Mouse (Mus musculus): ENCODE results near the gene Tubd1. TPM values are rescaled to one million over a fixed set of nuclear protein-coding genes. Genes with fewer than 3 reads are reported as not detected.

Gene Tubd1
- polyA plus RNA-seq, 1 experiment from 2014 or later, result 13.2 TPM

DNA sequence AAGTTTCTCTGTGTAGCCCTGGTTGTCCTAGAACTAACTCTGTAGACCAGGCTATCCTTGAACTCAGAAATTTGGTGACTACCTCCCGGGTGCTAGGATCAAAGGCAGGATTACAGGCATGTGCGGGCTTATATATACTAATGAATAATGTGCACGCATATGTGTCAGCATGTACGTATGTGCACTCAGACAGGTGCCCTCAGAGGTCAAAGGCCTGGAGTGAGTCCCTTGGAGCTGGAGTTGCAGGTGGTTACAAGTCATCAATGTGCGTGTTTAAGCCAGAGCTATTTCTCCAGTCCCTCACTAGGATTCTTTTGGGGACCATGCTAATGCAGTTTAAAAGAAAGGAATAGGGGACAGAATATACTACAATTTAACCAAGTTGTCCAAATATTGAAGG lies 53.4 kb downstream of the Tubd1 start:
- no peaks in the 10 kb centered on the region for H3K4me1 ChIP-seq (ENCODE audit: control insufficient read depth, insufficient read depth, low read length)
- no peak for ATAC-seq (ENCODE audit: insufficient read depth, low FRiP score, low TSS enrichment)
- no peak overlapping the region for H3K9ac ChIP-seq (ENCODE audit: low read length)
- DNase-seq (ENCODE audit: low spot score), result no peak
- H3K27ac ChIP-seq (ENCODE audit: low read depth, low read length), result no peak overlapping the region
- no peaks in the 10 kb centered on the region for H3K9me3 ChIP-seq (ENCODE audit: control insufficient read depth, low read length)
- no peaks in the 10 kb centered on the region; the same call in 1 of the 2 replicates for H3K36me3 ChIP-seq (ENCODE audit: control insufficient read depth, insufficient read depth, low read length)
- H3K27me3 ChIP-seq (ENCODE audit: control insufficient read depth, insufficient read depth, low read length), result no peaks in the 10 kb centered on the region
- H3K4me3 ChIP-seq (ENCODE audit: low read depth, low read length), result no peak overlapping the region
- 85% methylated on average over 5 of the region's 5 CpGs for WGBS
- no peak overlapping the region for H3K4me2 ChIP-seq (ENCODE audit: low read depth)

DNA sequence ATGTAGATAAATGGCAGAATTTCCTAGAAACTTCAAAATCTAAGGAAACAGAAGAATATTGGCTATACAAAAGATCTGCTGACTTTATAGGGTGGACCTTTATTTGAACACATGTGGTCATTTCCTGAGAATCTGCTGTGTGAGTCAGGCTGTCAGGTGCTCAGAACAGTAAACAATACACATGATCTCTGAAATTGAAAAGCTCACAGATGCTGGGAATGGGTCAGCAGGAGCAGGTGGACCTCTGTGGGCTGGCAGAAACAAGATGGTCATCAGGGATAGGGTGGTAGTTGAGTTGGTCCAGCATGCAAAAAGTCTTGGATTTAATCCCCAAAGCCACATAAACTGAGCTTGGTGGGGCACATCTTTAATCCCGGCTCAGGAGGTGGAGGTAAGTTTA lies 53.8 kb downstream of the Tubd1 start:
- Histone ChIP-seq H3K27ac (ENCODE audit: low read depth, low read length) (no peak overlapping the region), H3K4me1 (ENCODE audit: control insufficient read depth, insufficient read depth, low read length) (no peaks in the 10 kb centered on the region), H3K4me3 (ENCODE audit: low read depth, low read length) (no peak overlapping the region), H3K9ac (ENCODE audit: low read length) (no peak overlapping the region), H3K27me3 (ENCODE audit: control insufficient read depth, insufficient read depth, low read length) (no peaks in the 10 kb centered on the region), H3K36me3 (ENCODE audit: control insufficient read depth, insufficient read depth, low read length) (no peaks in the 10 kb centered on the region; the same call in 1 of the 2 replicates), H3K9me3 (ENCODE audit: control insufficient read depth, low read length) (no peaks in the 10 kb centered on the region), H3K4me2 (ENCODE audit: low read depth) (no peak overlapping the region)
- WGBS, result 83% methylated on average over 1 of the region's 1 CpGs
- DNase-seq (ENCODE audit: low spot score) (no peak), ATAC-seq (ENCODE audit: insufficient read depth, low FRiP score, low TSS enrichment) (no peak)

DNA sequence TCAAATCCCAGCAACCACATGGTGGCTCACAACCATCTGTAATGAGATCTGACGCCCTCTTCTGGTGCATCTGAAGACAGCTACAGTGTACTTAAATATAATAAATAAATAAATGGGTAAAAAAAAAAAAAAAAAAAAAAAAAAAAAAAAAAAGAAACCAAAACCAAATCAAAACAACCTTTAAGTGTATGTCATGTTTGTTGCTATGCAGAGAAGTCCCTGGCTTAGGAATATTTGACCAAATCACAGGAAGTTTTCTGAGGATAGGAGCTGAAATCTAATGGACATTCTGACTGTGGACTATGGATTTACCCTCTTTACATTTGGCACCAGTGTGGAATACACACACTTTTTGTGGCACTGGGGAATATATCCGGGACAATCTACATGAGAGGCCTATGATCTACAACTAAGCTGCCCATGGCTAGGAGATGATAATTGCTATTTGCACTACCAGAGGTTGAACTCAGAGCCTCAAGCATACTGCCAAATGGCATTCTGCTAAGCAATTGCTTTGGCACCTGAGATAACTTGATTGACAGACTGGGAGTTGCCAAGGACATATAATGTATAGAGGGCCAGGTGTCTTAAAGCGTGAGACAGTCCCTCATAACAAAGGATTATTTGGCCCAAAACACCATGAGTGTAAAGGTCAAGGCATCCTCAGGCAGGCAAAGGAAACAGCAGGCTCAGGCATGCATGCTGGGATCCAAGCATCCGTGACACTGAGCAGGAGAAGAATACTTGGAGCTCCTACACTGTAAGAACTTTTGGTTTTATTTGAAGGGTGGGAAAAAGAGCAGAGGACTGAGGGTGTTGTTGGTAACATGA lies 54.8 kb downstream of the Tubd1 start:
- WGBS, result 78% methylated on average over 4 of the region's 4 CpGs
- ATAC-seq (ENCODE audit: insufficient read depth, low FRiP score, low TSS enrichment), result no peak

DNA sequence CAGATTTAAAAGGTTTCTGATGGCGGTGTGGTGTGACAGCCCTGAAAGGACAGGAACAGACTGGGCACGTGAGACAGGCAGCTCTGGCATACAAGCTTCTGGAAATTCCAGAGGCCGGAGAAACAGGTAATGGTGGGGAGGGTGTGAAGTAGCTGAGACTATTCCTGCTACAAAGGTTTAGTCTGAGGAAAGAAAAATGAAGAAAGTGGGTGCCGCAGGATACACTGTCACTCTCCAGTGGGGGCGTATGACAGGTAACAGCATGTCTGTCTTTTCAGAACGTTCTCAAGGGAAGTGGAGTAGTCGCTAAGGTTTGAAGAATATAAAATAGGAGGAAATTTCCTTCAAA lies 55.4 kb downstream of the Tubd1 start:
- no peak for DNase-seq (ENCODE audit: low spot score)
- WGBS, result 93% methylated on average over 7 of the region's 7 CpGs
- Histone ChIP-seq H3K9me3 (ENCODE audit: control insufficient read depth, low read length) (no peaks in the 10 kb centered on the region), H3K36me3 (ENCODE audit: control insufficient read depth, insufficient read depth, low read length) (no peaks in the 10 kb centered on the region; the same call in 1 of the 2 replicates), H3K27me3 (ENCODE audit: control insufficient read depth, insufficient read depth, low read length) (no peaks in the 10 kb centered on the region), H3K4me3 (ENCODE audit: low read depth, low read length) (no peak overlapping the region), H3K4me2 (ENCODE audit: low read depth) (no peak overlapping the region), H3K4me1 (ENCODE audit: control insufficient read depth, insufficient read depth, low read length) (no peaks in the 10 kb centered on the region), H3K9ac (ENCODE audit: low read length) (no peak overlapping the region), H3K27ac (ENCODE audit: low read depth, low read length) (no peak overlapping the region)
- ATAC-seq (ENCODE audit: insufficient read depth, low FRiP score, low TSS enrichment), result no peak

More for the DNA sequence above, 54.8 kb downstream of the Tubd1 start:
- DNase-seq (ENCODE audit: low spot score), result no peak
- H3K4me3 ChIP-seq (ENCODE audit: low read depth, low read length), result no peak overlapping the region
- no peak overlapping the region for H3K4me2 ChIP-seq (ENCODE audit: low read depth)
- no peaks in the 10 kb centered on the region for H3K4me1 ChIP-seq (ENCODE audit: control insufficient read depth, insufficient read depth, low read length)
- H3K9ac ChIP-seq (ENCODE audit: low read length), result no peak overlapping the region
- no peaks in the 10 kb centered on the region for H3K27me3 ChIP-seq (ENCODE audit: control insufficient read depth, insufficient read depth, low read length)
- no peaks in the 10 kb centered on the region for H3K9me3 ChIP-seq (ENCODE audit: control insufficient read depth, low read length)
- H3K36me3 ChIP-seq (ENCODE audit: control insufficient read depth, insufficient read depth, low read length), result no peaks in the 10 kb centered on the region; the same call in 1 of the 2 replicates
- no peak overlapping the region for H3K27ac ChIP-seq (ENCODE audit: low read depth, low read length)

DNA sequence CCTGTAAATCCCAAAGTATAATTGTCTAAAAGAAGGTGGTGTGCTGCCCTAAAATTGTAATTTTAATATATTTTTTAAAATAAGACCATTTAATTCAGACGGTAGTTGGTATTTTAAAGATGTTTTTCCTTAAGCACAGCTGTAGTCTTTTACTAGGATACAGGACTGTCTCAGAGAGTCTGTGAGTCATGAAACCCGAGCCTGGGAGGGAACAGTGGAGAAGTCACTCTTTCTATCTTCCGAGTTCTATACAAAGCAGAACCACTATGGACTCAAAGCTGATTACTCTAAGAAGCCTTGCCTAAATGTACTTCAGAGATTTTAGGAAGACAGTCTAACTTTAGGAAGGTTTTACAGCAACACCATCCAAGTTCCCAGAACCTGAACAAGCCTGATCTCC lies 57.3 kb downstream of the Tubd1 start:
- DNase-seq (ENCODE audit: low spot score) (no peak), ATAC-seq (ENCODE audit: insufficient read depth, low FRiP score, low TSS enrichment) (no peak)
- Histone ChIP-seq H3K27me3 (ENCODE audit: control insufficient read depth, insufficient read depth, low read length) (no peaks in the 10 kb centered on the region), H3K4me2 (ENCODE audit: low read depth) (no peak overlapping the region), H3K4me1 (ENCODE audit: control insufficient read depth, insufficient read depth, low read length) (no peaks in the 10 kb centered on the region), H3K9me3 (ENCODE audit: control insufficient read depth, low read length) (no peaks in the 10 kb centered on the region), H3K36me3 (ENCODE audit: control insufficient read depth, insufficient read depth, low read length) (no peaks in the 10 kb centered on the region; the same call in 1 of the 2 replicates), H3K4me3 (ENCODE audit: low read depth, low read length) (no peak overlapping the region), H3K9ac (ENCODE audit: low read length) (no peak overlapping the region), H3K27ac (ENCODE audit: low read depth, low read length) (no peak overlapping the region)
- 70% methylated on average over 3 of the region's 3 CpGs for WGBS

DNA sequence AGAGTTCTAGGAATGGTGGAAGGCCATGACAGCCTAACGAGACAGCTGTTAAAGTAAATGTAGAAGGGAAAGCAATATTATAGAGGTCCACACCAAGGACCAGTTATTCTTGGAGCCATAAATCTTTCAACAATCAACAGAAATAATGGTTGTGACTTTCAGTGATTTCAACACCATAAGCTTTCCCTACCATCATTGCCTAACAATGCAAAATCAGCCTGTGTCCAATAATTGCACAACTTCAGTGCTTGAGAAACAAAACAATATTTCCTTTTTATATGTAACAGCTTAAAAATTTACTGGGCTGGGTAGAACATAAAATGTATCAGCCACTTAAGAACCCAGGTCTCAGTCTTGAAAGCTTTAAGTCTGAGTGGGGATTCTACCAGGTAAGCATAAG lies 58.9 kb downstream of the Tubd1 start:
- ATAC-seq (ENCODE audit: insufficient read depth, low FRiP score, low TSS enrichment) (no peak), DNase-seq (ENCODE audit: low spot score) (no peak)
- no peaks in the 10 kb centered on the region; the same call in 1 of the 2 replicates for H3K36me3 ChIP-seq (ENCODE audit: control insufficient read depth, insufficient read depth, low read length)
- no peaks in the 10 kb centered on the region for H3K27me3 ChIP-seq (ENCODE audit: control insufficient read depth, insufficient read depth, low read length)
- H3K4me1 ChIP-seq (ENCODE audit: control insufficient read depth, insufficient read depth, low read length), result no peaks in the 10 kb centered on the region
- H3K27ac ChIP-seq (ENCODE audit: low read depth, low read length), result no peak overlapping the region
- H3K4me3 ChIP-seq (ENCODE audit: low read depth, low read length), result no peak overlapping the region
- 95% methylated on average over 1 of the region's 1 CpGs for WGBS
- no peak overlapping the region for H3K9ac ChIP-seq (ENCODE audit: low read length)
- no peaks in the 10 kb centered on the region for H3K9me3 ChIP-seq (ENCODE audit: control insufficient read depth, low read length)
- no peak overlapping the region for H3K4me2 ChIP-seq (ENCODE audit: low read depth)

DNA sequence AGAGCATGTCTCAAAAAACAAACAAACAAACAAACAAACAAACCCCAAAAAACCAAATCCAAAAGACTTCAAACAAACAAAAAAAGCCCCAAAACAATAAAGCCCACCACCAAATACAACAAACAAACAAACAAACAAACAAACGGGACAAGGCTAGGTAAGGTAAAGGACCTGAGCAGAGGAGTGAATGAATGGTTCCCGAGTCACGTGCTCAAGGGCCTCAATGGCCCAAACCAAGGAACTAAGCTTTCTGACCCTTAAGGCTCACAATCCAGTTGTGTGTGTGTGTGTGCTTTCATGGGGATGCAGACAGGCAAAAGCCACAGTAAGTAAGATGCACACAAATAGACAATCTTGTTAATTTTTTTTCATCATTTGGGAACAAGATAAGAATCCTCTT lies 59.5 kb downstream of the Tubd1 start:
- ATAC-seq (ENCODE audit: insufficient read depth, low FRiP score, low TSS enrichment), result no peak
- Histone ChIP-seq H3K4me2 (ENCODE audit: low read depth) (no peak overlapping the region), H3K27me3 (ENCODE audit: control insufficient read depth, insufficient read depth, low read length) (no peaks in the 10 kb centered on the region), H3K4me3 (ENCODE audit: low read depth, low read length) (no peak overlapping the region), H3K4me1 (ENCODE audit: control insufficient read depth, insufficient read depth, low read length) (no peaks in the 10 kb centered on the region), H3K9ac (ENCODE audit: low read length) (no peak overlapping the region), H3K9me3 (ENCODE audit: control insufficient read depth, low read length) (no peaks in the 10 kb centered on the region), H3K27ac (ENCODE audit: low read depth, low read length) (no peak overlapping the region), H3K36me3 (ENCODE audit: control insufficient read depth, insufficient read depth, low read length) (no peaks in the 10 kb centered on the region; the same call in 1 of the 2 replicates)
- DNase-seq (ENCODE audit: low spot score), result no peak
- WGBS, result 93% methylated on average over 3 of the region's 3 CpGs

DNA sequence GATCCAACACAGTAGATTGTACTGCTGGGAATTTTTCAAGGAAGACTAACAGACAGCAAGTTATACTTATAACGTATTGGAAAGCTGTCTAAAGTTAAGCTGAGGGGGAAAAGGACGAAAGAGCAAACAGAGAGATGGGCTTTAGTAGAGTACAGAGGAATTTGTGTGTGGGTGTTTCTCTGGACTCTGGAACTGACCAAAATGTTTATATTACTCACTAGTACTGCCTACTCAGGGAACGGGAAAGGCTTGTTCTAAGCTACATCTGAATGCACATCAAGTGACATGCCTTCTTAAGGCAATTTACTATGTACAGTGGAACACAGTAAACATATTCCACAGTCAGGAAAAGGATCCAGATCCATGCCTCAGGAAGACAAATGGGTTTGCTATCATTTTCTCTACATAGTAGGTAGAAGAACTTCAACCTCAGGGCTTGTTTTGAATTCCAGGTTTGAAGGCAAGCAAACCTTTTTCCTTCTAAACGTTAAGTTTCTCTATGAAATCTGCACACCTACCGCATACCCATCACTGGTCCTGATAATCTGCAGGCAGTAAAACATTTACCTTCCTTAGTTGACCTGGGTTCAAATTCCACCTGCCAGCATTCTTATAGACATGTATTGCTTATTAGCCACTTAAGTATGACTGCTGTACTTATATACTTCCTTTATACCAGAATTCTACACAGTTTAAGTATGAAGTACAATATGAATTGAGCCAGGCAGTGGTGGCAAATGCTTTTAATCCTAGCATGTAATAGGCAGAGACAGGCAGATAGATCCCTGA lies 60.1 kb downstream of the Tubd1 start:
- WGBS, result 93% methylated on average over 5 of the region's 5 CpGs

More for the DNA sequence above, 60.1 kb downstream of the Tubd1 start:
- Histone ChIP-seq H3K9ac (ENCODE audit: low read length) (no peak overlapping the region), H3K4me1 (ENCODE audit: control insufficient read depth, insufficient read depth, low read length) (no peaks in the 10 kb centered on the region), H3K36me3 (ENCODE audit: control insufficient read depth, insufficient read depth, low read length) (no peaks in the 10 kb centered on the region; the same call in 1 of the 2 replicates), H3K4me2 (ENCODE audit: low read depth) (no peak overlapping the region), H3K27me3 (ENCODE audit: control insufficient read depth, insufficient read depth, low read length) (no peaks in the 10 kb centered on the region), H3K4me3 (ENCODE audit: low read depth, low read length) (no peak overlapping the region), H3K9me3 (ENCODE audit: control insufficient read depth, low read length) (no peaks in the 10 kb centered on the region), H3K27ac (ENCODE audit: low read depth, low read length) (no peak overlapping the region)
- ATAC-seq (ENCODE audit: insufficient read depth, low FRiP score, low TSS enrichment) (no peak), DNase-seq (ENCODE audit: low spot score) (no peak)

Data from neural tube, embryonic 11.5 days (tissue).